Comparison of ENCODE assay signal across 11 mouse cellular contexts in the genomic region with DNA sequence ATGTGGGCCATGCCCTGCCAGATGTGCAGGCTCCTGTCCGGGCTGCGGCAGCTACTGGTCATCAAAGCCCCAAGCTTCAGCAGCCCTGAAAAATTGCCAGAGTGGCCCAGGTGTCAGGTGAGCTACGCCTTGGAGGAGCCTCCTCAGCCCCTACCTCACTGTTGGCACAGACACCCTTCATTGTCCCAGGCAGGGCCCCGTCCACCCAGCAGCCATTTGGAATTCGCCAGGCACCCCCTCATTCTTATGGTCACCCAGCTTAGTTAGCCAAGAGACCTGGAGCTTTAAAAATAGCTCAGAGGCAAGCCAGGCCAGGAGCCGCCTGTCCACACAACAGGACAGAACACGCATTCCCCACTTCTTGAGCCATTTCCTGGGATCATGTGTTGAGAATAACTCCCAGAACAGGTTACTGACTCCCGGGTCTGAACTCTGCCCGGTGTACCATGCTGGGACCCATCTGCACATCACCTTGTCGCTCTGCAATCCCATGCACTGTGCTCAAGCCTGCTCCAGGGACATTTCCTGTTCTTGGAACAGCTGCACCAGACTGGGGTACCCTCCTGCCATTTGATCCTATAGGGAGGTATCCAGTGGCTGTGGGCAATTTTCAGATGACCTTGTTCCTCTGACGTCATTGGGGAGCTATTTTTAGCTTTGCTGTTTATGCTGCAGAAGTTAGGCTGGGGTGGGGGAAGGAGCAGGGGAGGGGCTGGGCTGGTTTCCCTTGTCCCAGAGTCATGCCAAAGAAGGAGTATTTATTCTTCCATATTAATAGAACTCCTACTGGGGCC. TPM values are rescaled to one million over a fixed set of nuclear protein-coding genes. Genes with fewer than 3 reads are reported as not detected.
DNase-seq lines count a peak whose midpoint lies in the region; ATAC-seq lines count a peak whose summit lies in the region.
"Had no signal": no experiment of that assay in that cellular context is flagged by ENCODE, and none has a peak within 500 bp of the region (broad histone marks: within the 10 kb centered on the region; RNA-seq: fewer than 3 reads in every experiment).

No protein-coding gene starts in this region.

- H3K9me3 ChIP-seq in kidney, embryonic 16.5 days (ENCODE audit: low read length) = no peaks in the 10 kb centered on the region
- no peaks in the 10 kb centered on the region for H3K9me3 ChIP-seq in limb, embryonic 12.5 days

- H3K36me3 ChIP-seq in kidney, embryonic 16.5 days (ENCODE audit: insufficient read depth, low read length) = no peaks in the 10 kb centered on the region
- H3K36me3 ChIP-seq in limb, embryonic 12.5 days = no peaks in the 10 kb centered on the region

- ATAC-seq in kidney, embryonic 16.5 days (ENCODE audit: low FRiP score, low TSS enrichment) = peak; percentile 55; the same call in 1 of the 2 replicates
- ATAC-seq in limb, embryonic 12.5 days (ENCODE audit: insufficient number of reproducible peaks, insufficient read depth, low FRiP score, low TSS enrichment, low read depth) = peak; percentile 56; the same call in 1 of the 2 replicates
- ATAC-seq in erythroid progenitor cell, adult 5-6 weeks (replicated peaks; ENCODE audit: low FRiP score, poor library complexity, severe bottlenecking) = no peak

- no peak overlapping the region for H3K4me2 ChIP-seq in kidney, embryonic 16.5 days (replicated peaks; ENCODE audit: low read depth, low read length)
- no peak overlapping the region for H3K4me2 ChIP-seq in limb, embryonic 12.5 days

- no peak overlapping the region for H3K9ac ChIP-seq in kidney, embryonic 16.5 days (replicated peaks; ENCODE audit: low read length)
- 0 out of 2 replicates have a peak overlapping the region, but pooled peaks have one; percentile 23 for H3K9ac ChIP-seq in limb, embryonic 12.5 days (replicated peaks)

- no peak for DNase-seq in kidney, postnatal 10 days
- peak; percentile 23 for DNase-seq in R1 (ENCODE audit: low read depth, low spot score)
- DNase-seq in fibroblast of lung, adult 2 months (ENCODE audit: low read depth) = peak; percentile 47
- no peak for DNase-seq in layer of hippocampus, adult 18-20 months (ENCODE audit: low spot score in 2 of 2)
- DNase-seq in spleen, postnatal 36 days (ENCODE audit: low spot score in 2 of 2) = no peak
- DNase-seq: cerebellum, adult 11 months; thymus, postnatal 25 days had no signal

- H3K4me1 ChIP-seq in kidney, embryonic 16.5 days (ENCODE audit: insufficient read depth, low read length) = peaks cover 45% of the 10 kb centered on the region
- H3K4me1 ChIP-seq in limb, embryonic 12.5 days (replicated peaks) = peaks cover 46% of the 10 kb centered on the region

- H3K27me3 ChIP-seq in kidney, embryonic 16.5 days (ENCODE audit: insufficient read depth, low read length) = no peaks in the 10 kb centered on the region
- H3K27me3 ChIP-seq in limb, embryonic 12.5 days = peaks cover 4% of the 10 kb centered on the region

- 0 out of 2 replicates have a peak overlapping the region, but pooled peaks have one; percentile 30 for H3K27ac ChIP-seq in kidney, embryonic 16.5 days (ENCODE audit: low read length)
- no peak overlapping the region for H3K27ac ChIP-seq in limb, embryonic 12.5 days

- WGBS in kidney, embryonic 16.5 days = 42% methylated on average over 11 of the region's 11 CpGs
- 41% methylated on average over 11 of the region's 11 CpGs for WGBS in limb, embryonic 12.5 days

- no peak overlapping the region for H3K4me3 ChIP-seq in kidney, embryonic 16.5 days (ENCODE audit: low read length)
- no peak overlapping the region for H3K4me3 ChIP-seq in limb, embryonic 12.5 days (replicated peaks)

RNA-seq across cellular contexts. Expression of gene Mylk2, which starts 5.9 kb away (rescaled TPM):
- polyA plus RNA-seq in kidney, embryonic 16.5 days (2015; fragmentation: Nextera tagmentation; extraction: Ambion mirVana) = 0.32 and 0.42 TPM in 2 replicates
- polyA plus RNA-seq in limb, embryonic 12.5 days (2016; fragmentation: Nextera tagmentation; extraction: Ambion mirVana) = not detected in 2 replicates
- total RNA-seq in layer of hippocampus, adult 18-20 months (2021) = not detected
- not detected in 2 replicates for total RNA-seq in erythroid progenitor cell, adult 5-6 weeks (2015; ENCODE audit: low replicate concordance)
- not detected in 2 replicates for total RNA-seq in erythroid progenitor cell, adult 5-6 weeks (2017; ENCODE audit: low replicate concordance)
- polyA plus RNA-seq: frontal cortex, adult 2 months had no signal

RNA-seq across cellular contexts. Expression of gene Foxs1, which starts 27.8 kb away (rescaled TPM):
- polyA plus RNA-seq in kidney, embryonic 16.5 days (2015; fragmentation: Nextera tagmentation; extraction: Ambion mirVana) = 7.5 and 8.3 TPM in 2 replicates
- polyA plus RNA-seq in limb, embryonic 12.5 days (2016; fragmentation: Nextera tagmentation; extraction: Ambion mirVana) = 0.27 TPM in 1 of 2 replicates, not detected in the other
- under 1 TPM; 0.58 to 0.89 TPM for total RNA-seq in layer of hippocampus, adult 18-20 months (2021)
- total RNA-seq in erythroid progenitor cell, adult 5-6 weeks (2015; ENCODE audit: low replicate concordance) = not detected in 2 replicates
- total RNA-seq in erythroid progenitor cell, adult 5-6 weeks (2017; ENCODE audit: low replicate concordance) = not detected in 2 replicates

RNA-seq across cellular contexts. Expression of gene Dusp15, which starts 46.3 kb away (rescaled TPM):
- 3.1 TPM in 2 replicates for polyA plus RNA-seq in kidney, embryonic 16.5 days (2015; fragmentation: Nextera tagmentation; extraction: Ambion mirVana)
- 0.60 and 1.00 TPM in 2 replicates for polyA plus RNA-seq in limb, embryonic 12.5 days (2016; fragmentation: Nextera tagmentation; extraction: Ambion mirVana)
- total RNA-seq in layer of hippocampus, adult 18-20 months (2021) = 10 to 100 TPM in 1 of 2 experiments, 1 to 10 TPM in 1; 10.0 to 10.8 TPM
- total RNA-seq in erythroid progenitor cell, adult 5-6 weeks (2015; ENCODE audit: low replicate concordance) = not detected in 2 replicates
- not detected in 2 replicates for total RNA-seq in erythroid progenitor cell, adult 5-6 weeks (2017; ENCODE audit: low replicate concordance)

RNA-seq across cellular contexts. Expression of gene Ttll9, which starts 57.1 kb away (rescaled TPM):
- 1.2 and 1.3 TPM in 2 replicates for polyA plus RNA-seq in kidney, embryonic 16.5 days (2015; fragmentation: Nextera tagmentation; extraction: Ambion mirVana)
- polyA plus RNA-seq in limb, embryonic 12.5 days (2016; fragmentation: Nextera tagmentation; extraction: Ambion mirVana) = 0.19 and 0.35 TPM in 2 replicates
- total RNA-seq in layer of hippocampus, adult 18-20 months (2021) = 1 to 10 TPM in 1 of 2 experiments, under 1 TPM in 1; 0.94 to 1.3 TPM
- total RNA-seq in erythroid progenitor cell, adult 5-6 weeks (2015; ENCODE audit: low replicate concordance) = not detected in 2 replicates
- total RNA-seq in erythroid progenitor cell, adult 5-6 weeks (2017; ENCODE audit: low replicate concordance) = not detected in 2 replicates

RNA-seq across cellular contexts. Expression of gene Tpx2, which starts 57.5 kb away (rescaled TPM):
- polyA plus RNA-seq in kidney, embryonic 16.5 days (2015; fragmentation: Nextera tagmentation; extraction: Ambion mirVana) = 83.9 and 97.6 TPM in 2 replicates
- polyA plus RNA-seq in limb, embryonic 12.5 days (2016; fragmentation: Nextera tagmentation; extraction: Ambion mirVana) = 110 and 114 TPM in 2 replicates
- 1 to 10 TPM; 1.6 to 1.9 TPM for total RNA-seq in layer of hippocampus, adult 18-20 months (2021)
- 326 and 338 TPM in 2 replicates for total RNA-seq in erythroid progenitor cell, adult 5-6 weeks (2015; ENCODE audit: low replicate concordance)
- 393 and 412 TPM in 2 replicates for total RNA-seq in erythroid progenitor cell, adult 5-6 weeks (2017; ENCODE audit: low replicate concordance)

Comparison
In these comparisons a context has a peak if more than half of its experiments do, and no peak if none do; other contexts are left out.
1. DNase-seq: peak in R1 (single experiment) and fibroblast of lung, adult 2 months (single experiment); none in kidney, postnatal 10 days (single experiment), layer of hippocampus, adult 18-20 months (0 of 2) and spleen, postnatal 36 days (0 of 2).
2. RNA of gene Dusp15, which starts 46.3 kb away (total RNA-seq): 10.0 to 10.8 TPM in layer of hippocampus, adult 18-20 months; not detected in erythroid progenitor cell, adult 5-6 weeks; every median in the first group is over 10 times any median in the second.